Mouse (Mus musculus) liver, embryonic 14.5 days (tissue): Measurements from ENCODE around the gene Slc44a2.

Source experiments
- CTCF ChIP-seq: IDR thresholded peaks from 2 replicates; pipeline ENCODE4 v1.5.1; 2016; ENCODE audit warnings: antibody characterized with exemption, low read depth, control low read depth
- EP300 ChIP-seq: IDR thresholded peaks from 2 replicates; pipeline ENCODE4 v1.6.1; 2016; ENCODE audit warnings: antibody characterized with exemption, low read depth

DNA sequence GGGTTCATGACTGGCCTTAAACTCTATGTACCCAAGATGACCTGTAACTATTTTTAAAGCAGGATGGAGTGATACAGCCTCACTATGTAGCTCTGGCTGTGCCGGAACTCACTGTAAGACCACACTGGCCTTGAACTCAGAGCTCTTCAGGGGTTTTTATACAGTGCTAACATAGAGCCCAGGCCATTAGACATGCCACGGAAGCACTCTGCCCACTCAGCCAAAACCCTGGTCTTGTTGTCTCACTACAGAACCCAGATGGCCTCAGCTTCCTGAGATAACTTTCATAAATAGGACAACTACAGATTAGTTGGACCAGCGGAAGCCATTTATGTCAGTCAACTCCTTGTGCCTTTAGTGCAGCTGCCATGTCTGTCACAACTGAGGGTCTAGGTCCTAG is 46.2 kb upstream of the Slc44a2 start:
- no peak for TF ChIP-seq CTCF
- TF ChIP-seq EP300 = no peak
